Mouse (Mus musculus) cerebellum, postnatal 4 days (tissue): ENCODE data around the gene Suds3.

ENCODE experiments used
- DNase-seq, 2 experiments: peaks; one replicate each; pipeline ENCODE4 v3.0.0; 2022; ENCODE audit warnings: low spot score in 2 of 2, mixed read lengths in 1 of 2

The Suds3 gene

GRCm38 (mm10) chr5:117045101-117045500 is 70.8 kb downstream of the Suds3 start:
- no peak for DNase-seq

- DNase-seq, result no peak
Measured at GRCm38 (mm10) chr5:117042661-117043060, 73.3 kb downstream of the Suds3 start.
